Mouse (Mus musculus) limb, embryonic 10.5 days (tissue): ENCODE measurements at regions not wholly inside any gene's neighbourhood (a gene's known extent, or its start where the extent isn't known, plus 50 kb on each side); places are given as distances from the start of the nearest gene placed in this dataset.

Experiments used
- DNase-seq: peaks from one replicate; pipeline ENCODE4 v3.0.0-alpha.2; 2017; ENCODE audit warnings: low spot score
- H3K27ac ChIP-seq: fragments of 300-500 bp; sonication (generic); 2 replicates; pipeline ENCODE4 v1.5.1; 2016; ENCODE audit warnings: mild to moderate bottlenecking
- H3K27me3 ChIP-seq: fragments of 300-500 bp; sonication (generic); 2 replicates; pipeline ENCODE4 v1.6.1; 2016; ENCODE audit warnings: low read depth, mild to moderate bottlenecking; ENCODE audit not compliant: poor library complexity, severe bottlenecking
- H3K36me3 ChIP-seq: fragments of 300-500 bp; sonication (generic); 2 replicates; pipeline ENCODE4 v1.6.1; 2016; ENCODE audit warnings: mild to moderate bottlenecking, moderate library complexity
- H3K4me1 ChIP-seq: fragments of 300-500 bp; sonication (generic); 2 replicates; pipeline ENCODE4 v1.6.1; 2016
- H3K4me3 ChIP-seq: fragments of 300-500 bp; sonication (generic); 2 replicates; pipeline ENCODE4 v1.5.1; 2016; ENCODE audit warnings: mild to moderate bottlenecking, moderate library complexity
- H3K9me3 ChIP-seq: fragments of 300-500 bp; sonication (generic); replicated peaks from 2 replicates; pipeline ENCODE4 v1.6.1; 2016; ENCODE audit warnings: mild to moderate bottlenecking
- WGBS: fragments of 180-500 bp; shearing (Covaris S2); methylation state at CpG from one replicate; pipeline ENCODE4 v1.1.7; 2016; 5-methylcytosine and 5-hydroxymethylcytosine counted together

GRCm38 (mm10) chr3:9154172-9154571 is 455.7 kb downstream of the Zfp704 start:
- 89% methylated on average over 7 of the region's 7 CpGs for WGBS

DNA sequence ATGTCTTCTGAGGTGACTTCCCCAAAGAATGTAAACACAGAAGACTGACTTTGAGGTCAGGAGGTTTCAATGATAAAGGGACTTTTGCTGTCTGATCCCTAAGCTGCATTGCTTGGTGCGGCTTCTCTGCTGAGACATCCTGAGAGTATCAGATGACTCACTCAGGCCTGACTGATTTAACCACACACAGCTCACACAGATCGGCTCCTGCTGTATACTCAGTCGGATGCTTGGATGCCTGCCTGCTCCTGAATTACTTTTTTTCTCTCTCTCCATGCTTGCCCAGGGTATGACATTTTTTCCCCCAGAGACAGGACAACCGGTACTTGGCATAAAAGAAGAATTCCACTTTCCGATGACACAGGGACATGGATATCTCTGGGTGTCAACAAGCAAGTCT is 456.2 kb downstream of the Zfp704 start:
- 62% methylated on average over 5 of the region's 5 CpGs for WGBS
- DNase-seq: no peak
- Histone ChIP-seq H3K27ac (no peak overlapping the region), H3K27me3 (no peaks in the 10 kb centered on the region), H3K36me3 (no peaks in the 10 kb centered on the region), H3K9me3 (no peaks in the 10 kb centered on the region), H3K4me1 (no peaks in the 10 kb centered on the region), H3K4me3 (no peak overlapping the region)

More at GRCm38 (mm10) chr3:9154172-9154571, 455.7 kb downstream of the Zfp704 start:
- no peaks in the 10 kb centered on the region for H3K27me3 ChIP-seq
- no peaks in the 10 kb centered on the region for H3K36me3 ChIP-seq
- no peak overlapping the region for H3K27ac ChIP-seq
- no peaks in the 10 kb centered on the region for H3K9me3 ChIP-seq
- no peak for DNase-seq
- H3K4me1 ChIP-seq: no peaks in the 10 kb centered on the region; the same call in 1 of the 2 replicates
- no peak overlapping the region for H3K4me3 ChIP-seq

- Histone ChIP-seq H3K9me3 (no peaks in the 10 kb centered on the region), H3K36me3 (no peaks in the 10 kb centered on the region), H3K4me3 (no peak overlapping the region), H3K27ac (no peak overlapping the region), H3K27me3 (no peaks in the 10 kb centered on the region), H3K4me1 (no peaks in the 10 kb centered on the region)
- 60% methylated on average over 1 of the region's 1 CpGs for WGBS
- DNase-seq: no peak
Observed at GRCm38 (mm10) chr3:9152256-9152655, 457.6 kb downstream of the Zfp704 start.

DNA sequence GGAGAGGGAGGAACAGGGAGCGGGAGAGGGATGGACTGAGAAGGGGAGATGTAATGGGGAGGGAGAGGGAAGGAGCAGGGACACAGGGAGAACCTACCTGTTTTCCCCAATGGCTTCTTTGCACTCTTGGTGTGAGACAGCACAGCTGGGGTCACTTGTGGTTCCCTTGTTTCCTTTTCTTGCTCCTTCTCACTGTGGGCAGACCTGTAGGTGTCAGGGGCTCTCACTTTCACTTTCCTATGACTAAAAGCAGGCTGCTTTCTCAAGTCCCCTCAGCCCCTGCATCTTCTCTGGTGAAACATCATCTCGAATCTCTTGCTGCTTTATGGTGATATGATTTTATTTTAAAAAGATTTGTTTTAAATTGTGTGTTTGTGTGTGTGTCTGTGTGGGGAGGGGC is 458.3 kb downstream of the Zfp704 start:
- H3K27ac ChIP-seq: no peak overlapping the region
- no peaks in the 10 kb centered on the region for H3K9me3 ChIP-seq
- H3K4me1 ChIP-seq: no peaks in the 10 kb centered on the region
- no peak for DNase-seq
- H3K27me3 ChIP-seq: no peaks in the 10 kb centered on the region
- WGBS: 55% methylated on average over 2 of the region's 2 CpGs
- H3K4me3 ChIP-seq: no peak overlapping the region
- no peaks in the 10 kb centered on the region for H3K36me3 ChIP-seq

DNA sequence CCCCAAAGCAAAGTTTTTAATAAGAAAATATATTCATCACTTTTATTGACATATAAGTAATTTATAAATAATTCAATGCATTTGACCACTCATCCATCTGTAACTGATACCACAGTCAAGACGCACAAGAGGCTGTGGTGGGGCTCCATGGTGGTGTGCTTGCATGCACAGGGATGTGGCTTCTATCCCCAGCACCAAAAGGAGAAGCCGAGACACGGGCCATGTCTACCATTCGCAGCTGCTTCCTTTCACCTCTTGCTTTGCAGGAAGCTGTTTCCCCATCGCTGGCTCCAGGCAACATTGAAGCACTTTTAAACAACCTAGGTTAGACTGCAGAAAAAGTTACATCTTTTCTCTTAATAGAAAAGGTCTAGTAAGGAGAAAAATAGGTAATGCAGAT is 461.3 kb downstream of the Zfp704 start:
- no peak for DNase-seq
- 88% methylated on average over 5 of the region's 5 CpGs for WGBS
- Histone ChIP-seq H3K27me3 (no peaks in the 10 kb centered on the region), H3K4me1 (0 out of 2 replicates have a peak, but pooled peaks cover 2% of the 10 kb centered on the region), H3K27ac (no peak overlapping the region), H3K4me3 (no peak overlapping the region), H3K9me3 (no peaks in the 10 kb centered on the region), H3K36me3 (no peaks in the 10 kb centered on the region)

- Histone ChIP-seq H3K27ac (no peak overlapping the region), H3K36me3 (no peaks in the 10 kb centered on the region), H3K4me1 (0 out of 2 replicates have a peak, but pooled peaks cover 2% of the 10 kb centered on the region), H3K27me3 (no peaks in the 10 kb centered on the region), H3K4me3 (no peak overlapping the region), H3K9me3 (no peaks in the 10 kb centered on the region)
- 63% methylated on average over 6 of the region's 6 CpGs for WGBS
- no peak for DNase-seq
Observed at GRCm38 (mm10) chr3:9146481-9146880, 463.4 kb downstream of the Zfp704 start.

GRCm38 (mm10) chr3:9145612-9146011 is 464.3 kb downstream of the Zfp704 start:
- 90% methylated on average over 7 of the region's 7 CpGs for WGBS
- H3K4me1 ChIP-seq: 0 out of 2 replicates have a peak, but pooled peaks cover 2% of the 10 kb centered on the region
- no peaks in the 10 kb centered on the region for H3K36me3 ChIP-seq
- no peak overlapping the region for H3K4me3 ChIP-seq
- H3K9me3 ChIP-seq: no peaks in the 10 kb centered on the region
- DNase-seq: no peak
- no peaks in the 10 kb centered on the region for H3K27me3 ChIP-seq
- no peak overlapping the region for H3K27ac ChIP-seq

DNA sequence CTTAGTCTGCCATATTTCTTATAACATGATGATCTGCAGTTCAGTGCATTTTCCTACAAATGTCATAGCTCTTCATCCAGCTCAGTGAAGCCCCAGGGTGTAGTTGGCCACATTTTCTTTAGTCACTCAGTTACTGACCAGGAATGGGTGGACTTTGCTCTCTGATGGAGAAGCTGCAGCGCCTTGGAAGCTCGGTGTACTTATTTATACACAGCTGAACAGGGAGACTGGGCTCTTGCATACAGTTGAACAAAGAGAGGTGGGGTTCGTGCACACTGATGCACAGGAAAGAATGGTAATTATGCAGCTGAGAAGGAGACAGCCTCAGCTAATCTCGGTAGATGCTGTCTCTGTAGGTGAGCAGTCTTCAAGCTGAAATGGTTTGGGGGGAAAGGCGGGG is 468.0 kb downstream of the Zfp704 start:
- Histone ChIP-seq H3K4me1 (peaks cover 7% of the 10 kb centered on the region; the same call in 1 of the 2 replicates), H3K27ac (no peak overlapping the region), H3K36me3 (no peaks in the 10 kb centered on the region), H3K27me3 (no peaks in the 10 kb centered on the region), H3K9me3 (no peaks in the 10 kb centered on the region), H3K4me3 (no peak overlapping the region)
- DNase-seq: no peak
- 90% methylated on average over 5 of the region's 5 CpGs for WGBS

- 79% methylated on average over 22 of the region's 22 CpGs for WGBS
- peaks cover 10% of the 10 kb centered on the region; the same call in 1 of the 2 replicates for H3K4me1 ChIP-seq
- H3K36me3 ChIP-seq: no peaks in the 10 kb centered on the region
- no peak overlapping the region for H3K4me3 ChIP-seq
- no peaks in the 10 kb centered on the region for H3K9me3 ChIP-seq
- no peak for DNase-seq
- no peak overlapping the region for H3K27ac ChIP-seq
- no peaks in the 10 kb centered on the region for H3K27me3 ChIP-seq
Observed at GRCm38 (mm10) chr3:9137131-9137874, 472.6 kb downstream of the Zfp704 start.

- 71% methylated on average over 12 of the region's 12 CpGs for WGBS
- Histone ChIP-seq H3K36me3 (no peaks in the 10 kb centered on the region), H3K4me3 (no peak overlapping the region), H3K4me1 (peaks cover 10% of the 10 kb centered on the region; the same call in 1 of the 2 replicates), H3K9me3 (no peaks in the 10 kb centered on the region), H3K27me3 (no peaks in the 10 kb centered on the region), H3K27ac (no peak overlapping the region)
- no peak for DNase-seq
Observed at GRCm38 (mm10) chr3:9133991-9134390, 475.9 kb downstream of the Zfp704 start.

- no peak for DNase-seq
- no peak overlapping the region for H3K4me3 ChIP-seq
- 76% methylated on average over 12 of the region's 12 CpGs for WGBS
- peaks cover 6% of the 10 kb centered on the region; the same call in 1 of the 2 replicates for H3K4me1 ChIP-seq
- no peaks in the 10 kb centered on the region for H3K9me3 ChIP-seq
- no peaks in the 10 kb centered on the region for H3K27me3 ChIP-seq
- no peaks in the 10 kb centered on the region for H3K36me3 ChIP-seq
- no peak overlapping the region for H3K27ac ChIP-seq
Observed at GRCm38 (mm10) chr3:9132104-9132751, 477.7 kb downstream of the Zfp704 start.

GRCm38 (mm10) chr3:9131366-9131765 is 478.5 kb downstream of the Zfp704 start:
- no peak for DNase-seq
- Histone ChIP-seq H3K27me3 (no peaks in the 10 kb centered on the region), H3K4me3 (no peak overlapping the region), H3K9me3 (no peaks in the 10 kb centered on the region), H3K27ac (no peak overlapping the region), H3K36me3 (no peaks in the 10 kb centered on the region), H3K4me1 (peaks cover 6% of the 10 kb centered on the region; the same call in 1 of the 2 replicates)
- WGBS: 81% methylated on average over 4 of the region's 4 CpGs

- WGBS: 75% methylated on average over 4 of the region's 4 CpGs
- no peaks in the 10 kb centered on the region for H3K9me3 ChIP-seq
- no peak overlapping the region for H3K4me3 ChIP-seq
- no peak overlapping the region for H3K27ac ChIP-seq
- DNase-seq: no peak
- H3K4me1 ChIP-seq: peaks cover under 1% of the 10 kb centered on the region; the same call in 1 of the 2 replicates
- H3K27me3 ChIP-seq: no peaks in the 10 kb centered on the region
- H3K36me3 ChIP-seq: no peaks in the 10 kb centered on the region
Observed at GRCm38 (mm10) chr3:9128407-9128806, 481.5 kb downstream of the Zfp704 start.
